In genomic region chr6:125051237-125051636, GRCm38 (mm10) we compare ENCODE assay signal across 12 mouse cellular contexts. TPM values are rescaled to one million over a fixed set of nuclear protein-coding genes. Genes with fewer than 3 reads are reported as not detected.
DNase-seq lines count a peak whose midpoint lies in the region; ATAC-seq and TF ChIP-seq lines count a peak whose summit lies in the region.
"Had no signal": no experiment of that assay in that cellular context is flagged by ENCODE, and none has a peak within 500 bp of the region (broad histone marks: within the 10 kb centered on the region; RNA-seq: fewer than 3 reads in every experiment).

No protein-coding gene starts in this region.

- H3K27me3 ChIP-seq in heart, adult 2 months (ENCODE audit: control insufficient read depth, insufficient read depth, low read length): no peaks in the 10 kb centered on the region
- no peaks in the 10 kb centered on the region for H3K27me3 ChIP-seq in lung, postnatal 0 days (replicated peaks; ENCODE audit: insufficient read depth, low read length)
- H3K27me3 ChIP-seq: embryonic facial prominence, embryonic 15.5 days; neural tube, embryonic 13.5 days; Patski had no signal

- H3K79me2 ChIP-seq in heart, adult 2 months (replicated peaks; ENCODE audit: control insufficient read depth, insufficient read depth, low read length): no peaks in the 10 kb centered on the region

- H3K27ac ChIP-seq in heart, adult 2 months: no peak overlapping the region
- no peak overlapping the region for H3K27ac ChIP-seq in lung, postnatal 0 days (ENCODE audit: low read length)
- H3K27ac ChIP-seq in bone marrow, adult 2 months (ENCODE audit: control insufficient read depth, insufficient read depth, low read depth, low read length, poor library complexity): no peak overlapping the region
- H3K27ac ChIP-seq: embryonic facial prominence, embryonic 15.5 days; neural tube, embryonic 13.5 days had no signal

- peak; percentile 57 for TF ChIP-seq CTCF in heart, adult 2 months (IDR thresholded peaks at IDR 0.05)
- TF ChIP-seq CTCF in lung, postnatal 0 days (IDR thresholded peaks at IDR 0.05): peak; percentile 55
- peak; percentile 35; the same call in 1 of the 2 replicates for TF ChIP-seq CTCF in bone marrow, adult 2 months (IDR thresholded peaks at IDR 0.05; ENCODE audit: control insufficient read depth, insufficient read depth, low read length)

- no peak for TF ChIP-seq POLR2A in heart, adult 2 months (IDR thresholded peaks at IDR 0.05; ENCODE audit: insufficient read depth, low read depth, low read length)
- no peak for TF ChIP-seq POLR2A in bone marrow, adult 2 months (IDR thresholded peaks at IDR 0.05; ENCODE audit: borderline replicate concordance, control insufficient read depth, low read depth, low read length)

- WGBS in heart, adult 2 months: 63% methylated on average over 5 of the region's 5 CpGs
- WGBS in lung, postnatal 0 days: 61% methylated on average over 5 of the region's 5 CpGs
- WGBS in bone marrow, adult 2 months: 72% methylated on average over 5 of the region's 5 CpGs

- no peak for ATAC-seq in lung, postnatal 0 days
- no peak for ATAC-seq in frontal cortex, adult (ENCODE audit: low TSS enrichment)
- ATAC-seq: Patski had no signal

- H3K4me3 ChIP-seq in heart, adult 2 months: no peak overlapping the region
- H3K4me3 ChIP-seq in lung, postnatal 0 days (ENCODE audit: low read depth, low read length): no peak overlapping the region
- no peak overlapping the region for H3K4me3 ChIP-seq in bone marrow, adult 2 months (replicated peaks; ENCODE audit: control insufficient read depth, low read depth, low read length)
- H3K4me3 ChIP-seq: embryonic facial prominence, embryonic 15.5 days; neural tube, embryonic 13.5 days had no signal

- H3K4me2 ChIP-seq in lung, postnatal 0 days (replicated peaks; ENCODE audit: low read depth, low read length): no peak overlapping the region
- H3K4me2 ChIP-seq: embryonic facial prominence, embryonic 15.5 days; neural tube, embryonic 13.5 days had no signal

- no peak for DNase-seq in heart, adult 2 months
- DNase-seq in heart, adult 11 months: no peak
- DNase-seq in lung, postnatal 0 days (ENCODE audit: low spot score): no peak
- DNase-seq in lung, postnatal 25 days (ENCODE audit: low spot score): no peak
- DNase-seq in testis, postnatal 10 days (ENCODE audit: low spot score): peak; percentile 64
- no peak for DNase-seq in ovary, postnatal 14 days (ENCODE audit: low spot score)
- DNase-seq: gastrocnemius, postnatal 25 days had no signal

- no peaks in the 10 kb centered on the region for H3K9me3 ChIP-seq in lung, postnatal 0 days (ENCODE audit: low read length)
- H3K9me3 ChIP-seq: embryonic facial prominence, embryonic 15.5 days; neural tube, embryonic 13.5 days had no signal

- 0 out of 2 replicates have a peak, but pooled peaks cover 1% of the 10 kb centered on the region for H3K4me1 ChIP-seq in heart, adult 2 months (ENCODE audit: control insufficient read depth, insufficient read depth, low read length)
- no peaks in the 10 kb centered on the region for H3K4me1 ChIP-seq in lung, postnatal 0 days (ENCODE audit: insufficient read depth, low read depth, low read length)
- no peaks in the 10 kb centered on the region for H3K4me1 ChIP-seq in bone marrow, adult 2 months (ENCODE audit: control insufficient read depth, insufficient read depth, low read length)
- H3K4me1 ChIP-seq: embryonic facial prominence, embryonic 15.5 days had no signal

- H3K9ac ChIP-seq in heart, adult 2 months (ENCODE audit: low read depth, low read length): no peak overlapping the region
- no peak overlapping the region for H3K9ac ChIP-seq in lung, postnatal 0 days (replicated peaks; ENCODE audit: low read depth)
- H3K9ac ChIP-seq: embryonic facial prominence, embryonic 15.5 days; neural tube, embryonic 13.5 days had no signal

- no peak for TF ChIP-seq EP300 in heart, adult 2 months (IDR thresholded peaks at IDR 0.05; ENCODE audit: insufficient read depth, low read depth, low read length)
- no peak for TF ChIP-seq EP300 in lung, postnatal 0 days (IDR thresholded peaks at IDR 0.05)

- H3K36me3 ChIP-seq in heart, adult 2 months (ENCODE audit: control insufficient read depth, insufficient read depth, low read length): no peaks in the 10 kb centered on the region
- peaks cover 44% of the 10 kb centered on the region for H3K36me3 ChIP-seq in lung, postnatal 0 days (ENCODE audit: insufficient read depth, low read length)

- intact Hi-C loops in heart, adult 2 months (cut with DNase I): no loop called here

RNA-seq across cellular contexts. Expression of gene Acrbp, which starts 1.7 kb away (rescaled TPM):
- 1 to 10 TPM; 1.9 to 2.3 TPM for total RNA-seq in heart, adult 2 months (2021)
- 13.6 and 16.3 TPM in 2 replicates for polyA plus RNA-seq in heart, adult 2 months (2012; rRNA removed)
- 4.1 and 4.4 TPM in 2 replicates for polyA plus RNA-seq in lung, postnatal 0 days (2015; fragmentation: Nextera tagmentation; extraction: Ambion mirVana)
- polyA plus RNA-seq in bone marrow, adult 2 months (2011; ENCODE audit: insufficient read depth, insufficient read length, low replicate concordance, missing spikeins): 24.3 and 45.9 TPM in 2 replicates

RNA-seq across cellular contexts. Expression of gene Ing4, which starts 11.7 kb away (rescaled TPM):
- 10 to 100 TPM; 26.1 to 27.1 TPM for total RNA-seq in heart, adult 2 months (2021)
- polyA plus RNA-seq in heart, adult 2 months (2012; rRNA removed): 26.3 and 36.2 TPM in 2 replicates
- polyA plus RNA-seq in lung, postnatal 0 days (2015; fragmentation: Nextera tagmentation; extraction: Ambion mirVana): 100 and 104 TPM in 2 replicates
- 19.6 and 42.0 TPM in 2 replicates for polyA plus RNA-seq in bone marrow, adult 2 months (2011; ENCODE audit: insufficient read depth, insufficient read length, low replicate concordance, missing spikeins)

RNA-seq across cellular contexts. Expression of gene Lpar5, which starts 16.5 kb away (rescaled TPM):
- total RNA-seq in heart, adult 2 months (2021): under 1 TPM in 1 of 2 experiments, not detected in 1; 0.20 TPM
- 1.2 and 2.3 TPM in 2 replicates for polyA plus RNA-seq in heart, adult 2 months (2012; rRNA removed)
- 0.19 and 0.44 TPM in 2 replicates for polyA plus RNA-seq in lung, postnatal 0 days (2015; fragmentation: Nextera tagmentation; extraction: Ambion mirVana)
- not detected in 2 replicates for polyA plus RNA-seq in bone marrow, adult 2 months (2011; ENCODE audit: insufficient read depth, insufficient read length, low replicate concordance, missing spikeins)
- total RNA-seq: gastrocnemius, postnatal 25 days had no signal
- polyA plus RNA-seq: Patski had no signal

RNA-seq across cellular contexts. Expression of gene Zfp384, which starts 42.3 kb away (rescaled TPM):
- total RNA-seq in heart, adult 2 months (2021): 10 to 100 TPM; 22.4 to 22.8 TPM
- polyA plus RNA-seq in heart, adult 2 months (2012; rRNA removed): 28.2 and 33.5 TPM in 2 replicates
- polyA plus RNA-seq in lung, postnatal 0 days (2015; fragmentation: Nextera tagmentation; extraction: Ambion mirVana): 8.6 and 9.9 TPM in 2 replicates
- 26.2 and 46.0 TPM in 2 replicates for polyA plus RNA-seq in bone marrow, adult 2 months (2011; ENCODE audit: insufficient read depth, insufficient read length, low replicate concordance, missing spikeins)

RNA-seq across cellular contexts. Expression of gene Chd4, which starts 44.5 kb away (rescaled TPM):
- total RNA-seq in heart, adult 2 months (2021): 100 to 1,000 TPM in 1 of 2 experiments, 10 to 100 TPM in 1; 97.1 to 113 TPM
- polyA plus RNA-seq in heart, adult 2 months (2012; rRNA removed): 28.3 and 31.6 TPM in 2 replicates
- 53.5 and 59.8 TPM in 2 replicates for polyA plus RNA-seq in lung, postnatal 0 days (2015; fragmentation: Nextera tagmentation; extraction: Ambion mirVana)
- 66.8 and 106 TPM in 2 replicates for polyA plus RNA-seq in bone marrow, adult 2 months (2011; ENCODE audit: insufficient read depth, insufficient read length, low replicate concordance, missing spikeins)
